Mouse (Mus musculus): ENCODE results near the gene Olfr830. TPM values are rescaled to one million over a fixed set of nuclear protein-coding genes. Genes with fewer than 3 reads are reported as not detected.

Olfr830 gene
- not detected in 2 replicates for polyA plus RNA-seq (2012; rRNA removed; ENCODE audit: low replicate concordance)

GRCm38 (mm10) chr9:18874393-18874792, at the start of gene Olfr830:
Olfr830 (plus strand) TSS chr9:18874693.

GRCm38 (mm10) chr9:18854633-18855032, 19.9 kb upstream of the Olfr830 start, which contains the start of gene Olfr829:
Olfr829 (plus strand) TSS chr9:18854933.

Other genes with a start within 250 kb of the Olfr830 start
- gene Muc16, start 200.2 kb upstream of the Olfr830 start, polyA plus RNA-seq (2012; rRNA removed; ENCODE audit: low replicate concordance), result 2.0 and 3.7 TPM in 2 replicates
- not detected in 2 replicates for gene Olfr24, start 110.7 kb upstream of the Olfr830 start, polyA plus RNA-seq (2012; rRNA removed; ENCODE audit: low replicate concordance)
- not detected in 2 replicates for gene Olfr828, start 55.2 kb upstream of the Olfr830 start, polyA plus RNA-seq (2012; rRNA removed; ENCODE audit: low replicate concordance)
- gene Olfr829, start 19.8 kb upstream of the Olfr830 start, polyA plus RNA-seq (2012; rRNA removed; ENCODE audit: low replicate concordance), result not detected in 2 replicates
- gene Olfr832, start 62.4 kb downstream of the Olfr830 start, polyA plus RNA-seq (2012; rRNA removed; ENCODE audit: low replicate concordance), result not detected in 2 replicates
- gene Olfr834, start 113.3 kb downstream of the Olfr830 start, polyA plus RNA-seq (2012; rRNA removed; ENCODE audit: low replicate concordance), result not detected in 2 replicates
- gene Olfr835, start 158.0 kb downstream of the Olfr830 start, polyA plus RNA-seq (2012; rRNA removed; ENCODE audit: low replicate concordance), result not detected in 2 replicates
- not detected in 2 replicates for gene Olfr836, start 245.7 kb downstream of the Olfr830 start, polyA plus RNA-seq (2012; rRNA removed; ENCODE audit: low replicate concordance)